ENCODE assay signal across 8 mouse cellular contexts in genomic region chr9:61378516-61378915, GRCm38 (mm10). TPM values are rescaled to one million over a fixed set of nuclear protein-coding genes. Genes with fewer than 3 reads are reported as not detected.
A peak's percentile ranks its signal among the peaks of the same experiment; 100 is the strongest.
DNase-seq lines count a peak whose midpoint lies in the region; ATAC-seq and TF ChIP-seq lines count a peak whose summit lies in the region.

No protein-coding gene starts in this region.

- H3K4me3 ChIP-seq in liver, postnatal 0 days (ENCODE audit: low read depth, low read length), result no peak overlapping the region

- WGBS in liver, postnatal 0 days (ENCODE audit: insufficient replicate concordance), result 37% methylated on average over 8 of the region's 8 CpGs

- H3K27ac ChIP-seq in liver, postnatal 0 days (ENCODE audit: low read depth), result no peak overlapping the region

- peaks cover 11% of the 10 kb centered on the region; the same call in 1 of the 2 replicates for H3K36me3 ChIP-seq in liver, postnatal 0 days (replicated peaks; ENCODE audit: insufficient read depth, low read length)

- TF ChIP-seq CTCF in liver, postnatal 0 days (IDR thresholded peaks at IDR 0.05; ENCODE audit: low read depth), result no peak

- no peaks in the 10 kb centered on the region for H3K9me3 ChIP-seq in liver, postnatal 0 days (ENCODE audit: low read length)

- no peak for TF ChIP-seq EP300 in liver, postnatal 0 days (IDR thresholded peaks at IDR 0.05; ENCODE audit: low read depth)

- H3K4me2 ChIP-seq in liver, postnatal 0 days (ENCODE audit: low read depth, low read length), result no peak overlapping the region

- ATAC-seq in liver, postnatal 0 days, result 0 out of 2 replicates have a peak, but pooled peaks have one; percentile 4
- ATAC-seq in granulocyte monocyte progenitor cell, adult 5-6 weeks (replicated peaks; ENCODE audit: poor library complexity, severe bottlenecking), result peak; percentile 21
- peak; percentile 29 for ATAC-seq in megakaryocyte progenitor cell, adult 5-6 weeks (replicated peaks; ENCODE audit: poor library complexity)
- no peak for ATAC-seq in erythroid progenitor cell, adult 5-6 weeks (replicated peaks; ENCODE audit: low FRiP score, poor library complexity, severe bottlenecking)
- no peak for ATAC-seq in CD4-positive, CD25-positive, alpha-beta regulatory T cell, adult 4 months

- H3K27me3 ChIP-seq in liver, postnatal 0 days (ENCODE audit: insufficient read depth, low read length), result peaks cover 7% of the 10 kb centered on the region; the same call in 1 of the 2 replicates

- no peak overlapping the region for H3K9ac ChIP-seq in liver, postnatal 0 days (replicated peaks)

- peak; percentile 31 for DNase-seq in adrenal gland, postnatal 14 days
- no peak for DNase-seq in adrenal gland, adult 8-10 months
- no peak for DNase-seq in liver, postnatal 0 days
- no peak for DNase-seq in liver

- H3K4me1 ChIP-seq in liver, postnatal 0 days (ENCODE audit: insufficient read depth), result peaks cover 72% of the 10 kb centered on the region

RNA-seq across cellular contexts. Expression of gene Tle3, which starts 6.3 kb away (rescaled TPM):
- total RNA-seq in adrenal gland, postnatal 14 days (2021), result 98.9 and 107 TPM in 2 replicates
- 100 to 1,000 TPM; 100 to 139 (median 108) TPM for total RNA-seq in adrenal gland, adult 8-10 months (2022)
- 3.2 and 3.6 TPM in 2 replicates for polyA plus RNA-seq in liver, postnatal 0 days (2015; fragmentation: Nextera tagmentation; extraction: Ambion mirVana)
- total RNA-seq in granulocyte monocyte progenitor cell, adult 5-6 weeks (2014; fragmentation: Nextera tagmentation), result 83.8 and 91.4 TPM in 2 replicates
- 34.6 and 40.9 TPM in 2 replicates for total RNA-seq in granulocyte monocyte progenitor cell, adult 5-6 weeks (2017)
- total RNA-seq in megakaryocyte progenitor cell, adult 5-6 weeks (2015), result 65.2 and 66.2 TPM in 2 replicates
- 48.0 and 50.5 TPM in 2 replicates for total RNA-seq in megakaryocyte progenitor cell, adult 5-6 weeks (2017)
- total RNA-seq in erythroid progenitor cell, adult 5-6 weeks (2015; ENCODE audit: low replicate concordance), result 9.7 and 20.5 TPM in 2 replicates
- total RNA-seq in erythroid progenitor cell, adult 5-6 weeks (2017; ENCODE audit: low replicate concordance), result 14.6 and 23.9 TPM in 2 replicates
- 10 to 100 TPM; 19.6 to 23.7 TPM for polyA plus RNA-seq in CD4-positive, CD25-positive, alpha-beta regulatory T cell, adult 4 months (2017; shearing (Covaris generic))

Comparison
In these comparisons a context has a peak if more than half of its experiments do, and no peak if none do; other contexts are left out.
1. ATAC-seq: peak in liver, postnatal 0 days (single experiment), granulocyte monocyte progenitor cell, adult 5-6 weeks (single experiment) and megakaryocyte progenitor cell, adult 5-6 weeks (single experiment); none in erythroid progenitor cell, adult 5-6 weeks (single experiment) and CD4-positive, CD25-positive, alpha-beta regulatory T cell, adult 4 months (single experiment).